ENCODE assay signal across 16 mouse cellular contexts in the genomic region with DNA sequence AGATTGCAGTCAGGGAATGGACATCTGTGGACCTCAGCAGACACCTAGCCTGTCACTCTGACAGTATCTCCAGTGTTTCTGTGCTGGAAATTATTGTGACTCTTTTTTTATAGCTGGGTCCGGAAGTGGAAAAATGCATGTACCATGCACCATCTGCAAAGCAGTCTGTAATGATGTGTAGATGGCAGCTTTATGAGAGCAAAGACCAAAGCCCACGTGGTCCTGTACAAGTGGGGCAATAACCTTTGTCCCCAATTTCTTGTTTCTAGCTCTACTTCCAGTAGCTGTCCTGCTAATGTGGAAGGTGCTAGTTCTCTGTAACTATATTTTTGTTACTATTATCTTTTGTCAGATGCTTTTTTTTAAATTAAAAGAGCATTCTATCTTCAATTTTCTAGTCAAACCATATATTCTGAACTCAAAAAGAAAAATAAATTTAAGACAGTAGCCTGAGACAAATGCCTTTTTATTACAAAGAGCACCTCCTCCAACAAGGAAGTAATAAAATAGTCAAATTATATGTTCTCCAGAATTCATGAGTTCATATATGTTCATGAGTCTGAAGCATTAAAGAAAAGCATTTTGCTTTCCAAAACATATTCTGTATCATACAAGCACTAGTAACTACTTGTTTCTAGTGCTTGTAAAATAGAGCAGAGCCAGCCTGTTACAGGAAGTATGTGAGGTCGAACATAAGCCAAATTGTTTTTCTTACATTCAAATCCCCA.
"Had no signal": no experiment of that assay in that cellular context is flagged by ENCODE, and none has a peak within 500 bp of the region (broad histone marks: within the 10 kb centered on the region; RNA-seq: fewer than 3 reads in every experiment).

No protein-coding gene starts in this region.

- H3K9ac ChIP-seq: lung, embryonic 15.5 days; midbrain, embryonic 13.5 days; midbrain, embryonic 15.5 days; neural tube, embryonic 12.5 days; stomach, embryonic 15.5 days had no signal

- ATAC-seq: lung, postnatal 0 days; midbrain, embryonic 13.5 days; midbrain, embryonic 15.5 days had no signal

- H3K4me2 ChIP-seq: lung, embryonic 15.5 days; midbrain, embryonic 11.5 days; midbrain, embryonic 13.5 days; midbrain, embryonic 15.5 days; neural tube, embryonic 12.5 days; stomach, embryonic 15.5 days had no signal

- H3K9me3 ChIP-seq: lung, embryonic 15.5 days; megakaryocyte, embryonic 14.5 days; midbrain, embryonic 13.5 days; midbrain, embryonic 15.5 days; neural tube, embryonic 12.5 days; stomach, embryonic 15.5 days had no signal

- H3K4me3 ChIP-seq: lung, embryonic 15.5 days; megakaryocyte, embryonic 14.5 days; midbrain, embryonic 13.5 days; midbrain, embryonic 15.5 days; neural tube, embryonic 12.5 days; stomach, embryonic 15.5 days had no signal

- H3K36me3 ChIP-seq: lung, embryonic 15.5 days; midbrain, embryonic 15.5 days; neural tube, embryonic 12.5 days; stomach, embryonic 15.5 days had no signal

- H3K27me3 ChIP-seq: lung, embryonic 15.5 days; megakaryocyte, embryonic 14.5 days; midbrain, embryonic 13.5 days; midbrain, embryonic 15.5 days; neural tube, embryonic 12.5 days; stomach, embryonic 15.5 days had no signal

- DNase-seq: lung, postnatal 14 days; lung, postnatal 36 days; right cerebral cortex, postnatal 14 days; thymus, adult 2 months; thymus, postnatal 25 days; thymus, postnatal 4 days had no signal

- H3K4me1 ChIP-seq: lung, embryonic 15.5 days; megakaryocyte, embryonic 14.5 days; midbrain, embryonic 13.5 days; midbrain, embryonic 15.5 days; neural tube, embryonic 12.5 days; stomach, embryonic 15.5 days had no signal

- H3K27ac ChIP-seq: lung, embryonic 15.5 days; macrophage; midbrain, embryonic 13.5 days; midbrain, embryonic 15.5 days; neural tube, embryonic 12.5 days; stomach, embryonic 15.5 days; stomach, postnatal 0 days had no signal
